Mouse (Mus musculus) liver, postnatal 0 days (tissue): ENCODE measurements at regions not wholly inside any gene's neighbourhood (a gene's known extent, or its start where the extent isn't known, plus 50 kb on each side); places are given as distances from the start of the nearest gene placed in this dataset.

Source experiments
- ATAC-seq: fragments of 200-750 bp; cut with Nextera tagmentation; 2 replicates; pipeline ENCODE4 v1.8.0; 2017; ENCODE audit warnings: mild to moderate bottlenecking, moderate library complexity
- DNase-seq: peaks from one replicate; pipeline ENCODE4 v3.0.0-alpha.2; 2016
- H3K27ac ChIP-seq: fragments of 300-500 bp; sonication (generic); 2 replicates; pipeline ENCODE4 v1.5.1; 2014; ENCODE audit warnings: antibody characterized with exemption, moderate library complexity, mild to moderate bottlenecking, low read depth
- H3K27me3 ChIP-seq: fragments of 300-500 bp; sonication (generic); 2 replicates; pipeline ENCODE4 v1.6.1; 2014; ENCODE audit warnings: low read length, control low read depth, mixed read lengths; ENCODE audit not compliant: insufficient read depth
- H3K36me3 ChIP-seq: fragments of 300-500 bp; sonication (generic); replicated peaks from 2 replicates; pipeline ENCODE4 v1.6.1; 2014; ENCODE audit warnings: mild to moderate bottlenecking, control low read depth, low read length, moderate library complexity, mixed read lengths; ENCODE audit not compliant: insufficient read depth
- H3K4me1 ChIP-seq: fragments of 300-500 bp; sonication (generic); 2 replicates; pipeline ENCODE4 v1.6.1; 2014; ENCODE audit warnings: antibody characterized with exemption, mild to moderate bottlenecking, control low read depth; ENCODE audit not compliant: insufficient read depth
- H3K4me2 ChIP-seq: fragments of 300-500 bp; sonication (generic); 2 replicates; pipeline ENCODE4 v1.6.1; 2014; ENCODE audit warnings: low read depth, mild to moderate bottlenecking, low read length, moderate library complexity, mixed read lengths
- H3K4me3 ChIP-seq: fragments of 300-500 bp; sonication (generic); 2 replicates; pipeline ENCODE4 v1.5.1; 2014; ENCODE audit warnings: low read depth, low read length
- H3K9ac ChIP-seq: fragments of 300-500 bp; sonication (generic); replicated peaks from 2 replicates; pipeline ENCODE4 v1.6.1; 2014; ENCODE audit warnings: mild to moderate bottlenecking, moderate library complexity
- H3K9me3 ChIP-seq: fragments of 300-500 bp; sonication (generic); 2 replicates; pipeline ENCODE4 v1.6.1; 2016; ENCODE audit warnings: mild to moderate bottlenecking, control low read depth, low read length, mixed read lengths
- CTCF ChIP-seq: sonication (generic); IDR thresholded peaks from 2 replicates; pipeline ENCODE4 v1.5.1; 2016; ENCODE audit warnings: antibody characterized with exemption, low read depth
- EP300 ChIP-seq: IDR thresholded peaks from 2 replicates; pipeline ENCODE4 v1.6.1; 2016; ENCODE audit warnings: antibody characterized with exemption, low read depth, mild to moderate bottlenecking
- WGBS: fragments of 180-500 bp; shearing (Covaris S2); extraction: QIAGEN DNeasy Blood & Tissue Kit; methylation state at CpG from one replicate; pipeline ENCODE4 v1.1.7; 2014; ENCODE audit not compliant: insufficient replicate concordance; 5-methylcytosine and 5-hydroxymethylcytosine counted together

DNA sequence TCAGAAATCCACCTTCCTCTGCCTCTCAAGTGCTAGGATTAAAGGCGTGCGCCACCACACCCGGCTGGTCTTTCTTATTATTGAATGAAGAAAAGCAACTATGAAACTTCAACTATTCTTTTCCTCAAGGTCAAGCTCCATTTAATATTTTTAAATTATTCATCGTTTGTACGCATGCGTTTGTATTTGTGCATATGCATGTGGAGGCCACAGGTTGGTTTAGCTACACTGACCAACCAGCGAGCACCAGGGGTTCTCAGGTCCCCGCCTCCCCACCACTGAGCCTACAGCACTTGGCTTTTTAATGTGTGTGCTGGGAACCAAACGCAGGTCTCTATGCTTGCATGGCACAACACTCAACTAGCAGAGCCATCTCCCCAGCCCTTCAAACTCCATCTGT lies 51.0 kb upstream of the Tmem252 start:
- TF ChIP-seq EP300 (no peak), CTCF (no peak)
- Histone ChIP-seq H3K36me3 (no peaks in the 10 kb centered on the region), H3K27ac (no peak overlapping the region), H3K4me2 (no peak overlapping the region), H3K9me3 (no peaks in the 10 kb centered on the region), H3K27me3 (no peaks in the 10 kb centered on the region), H3K9ac (no peak overlapping the region), H3K4me1 (no peaks in the 10 kb centered on the region), H3K4me3 (no peak overlapping the region)
- DNase-seq = no peak
- 86% methylated on average over 9 of the region's 9 CpGs for WGBS
- no peak for ATAC-seq

DNA sequence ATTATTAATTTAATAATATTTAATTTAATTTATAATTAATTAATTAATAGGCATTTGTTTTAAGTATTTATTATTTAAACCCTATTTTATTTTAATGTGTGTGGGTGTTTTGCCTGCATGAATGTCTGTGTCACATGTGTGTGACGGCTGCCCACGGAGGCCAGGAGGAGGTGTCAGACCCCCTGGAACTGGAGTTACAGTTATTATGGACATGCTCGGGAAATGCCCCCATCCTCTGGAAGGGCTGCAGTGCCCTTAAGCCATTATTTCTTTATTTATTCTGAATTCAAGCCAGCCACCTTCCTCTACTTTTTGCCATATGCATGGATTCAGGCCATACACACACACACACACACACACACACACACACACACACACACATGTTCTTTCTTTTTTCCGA lies 51.5 kb upstream of the Tmem252 start:
- H3K4me3 ChIP-seq = no peak overlapping the region
- H3K9me3 ChIP-seq = no peaks in the 10 kb centered on the region
- no peaks in the 10 kb centered on the region for H3K4me1 ChIP-seq
- no peak overlapping the region for H3K4me2 ChIP-seq
- ATAC-seq (no peak), DNase-seq (no peak)
- no peak overlapping the region for H3K9ac ChIP-seq
- 72% methylated on average over 4 of the region's 4 CpGs for WGBS
- H3K27ac ChIP-seq = no peak overlapping the region
- no peaks in the 10 kb centered on the region for H3K27me3 ChIP-seq
- no peak for TF ChIP-seq EP300
- TF ChIP-seq CTCF = no peak
- H3K36me3 ChIP-seq = no peaks in the 10 kb centered on the region

DNA sequence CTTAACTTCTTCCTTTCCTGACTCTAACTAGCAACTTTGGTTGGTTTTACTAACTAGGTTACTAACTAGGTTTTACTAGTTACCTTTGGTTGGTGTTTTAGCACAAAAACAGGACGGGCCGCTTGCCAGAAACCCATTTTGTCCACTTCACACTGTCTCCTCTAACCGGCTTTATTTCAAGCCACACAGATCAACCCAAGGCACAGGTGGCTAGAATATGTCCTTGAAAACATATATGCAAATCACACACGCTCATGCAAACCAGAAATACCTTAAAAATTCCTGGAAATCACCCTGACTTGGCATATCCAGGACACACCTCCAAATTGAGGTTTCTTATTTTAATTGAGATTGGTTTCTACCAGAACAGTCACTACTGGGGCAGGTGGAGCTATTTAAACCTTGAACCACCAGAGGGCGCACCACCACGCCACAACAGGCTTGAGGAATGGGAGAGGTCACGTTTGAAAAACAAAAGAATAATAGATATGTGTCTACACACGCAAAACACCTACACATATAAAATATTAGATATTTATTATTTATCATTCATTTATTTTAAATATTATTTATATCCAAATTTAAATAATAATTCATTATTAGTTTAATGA lies 52.1 kb upstream of the Tmem252 start:
- no peaks in the 10 kb centered on the region for H3K4me1 ChIP-seq
- H3K36me3 ChIP-seq = no peaks in the 10 kb centered on the region
- H3K9me3 ChIP-seq = no peaks in the 10 kb centered on the region
- no peak overlapping the region for H3K9ac ChIP-seq
- ATAC-seq = no peak
- no peak overlapping the region for H3K4me3 ChIP-seq
- WGBS = 28% methylated on average over 8 of the region's 8 CpGs
- TF ChIP-seq EP300 (no peak), CTCF (peak; percentile 89)
- DNase-seq = peak; percentile 82
- H3K4me2 ChIP-seq = no peak overlapping the region
- H3K27ac ChIP-seq = no peak overlapping the region
- no peaks in the 10 kb centered on the region for H3K27me3 ChIP-seq

DNA sequence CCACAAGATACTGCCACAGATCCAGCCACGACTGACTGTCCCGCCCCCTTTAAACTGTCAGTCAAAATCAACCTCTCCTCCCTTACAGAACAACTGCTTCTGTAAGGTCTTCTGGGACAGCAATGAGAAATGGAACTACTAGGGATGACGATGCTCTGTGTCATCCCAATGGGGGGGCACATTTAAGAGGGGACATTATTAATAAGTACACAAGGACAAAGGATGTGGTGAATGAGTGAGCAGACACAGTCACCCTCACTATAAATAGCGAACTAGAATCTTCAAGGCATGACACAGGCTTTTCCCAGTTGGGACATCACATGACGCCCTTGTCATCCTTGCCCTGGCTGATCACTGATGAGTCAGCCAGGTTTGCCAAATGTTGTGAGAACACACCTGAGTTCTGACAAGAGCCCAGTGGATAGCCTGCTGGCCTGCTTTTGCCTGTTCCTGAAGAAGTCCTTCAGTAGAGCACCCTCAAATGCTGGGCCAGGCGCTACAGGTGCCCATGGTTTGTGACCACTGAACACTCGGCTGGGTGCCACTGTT lies 58.0 kb upstream of the Tmem252 start:
- no peak for TF ChIP-seq CTCF
- no peak for TF ChIP-seq EP300
- Histone ChIP-seq H3K9me3 (no peaks in the 10 kb centered on the region), H3K4me1 (no peaks in the 10 kb centered on the region), H3K4me3 (no peak overlapping the region), H3K27ac (no peak overlapping the region), H3K27me3 (no peaks in the 10 kb centered on the region), H3K36me3 (no peaks in the 10 kb centered on the region), H3K4me2 (no peak overlapping the region), H3K9ac (no peak overlapping the region)
- ATAC-seq = no peak
- WGBS = 65% methylated on average over 7 of the region's 7 CpGs
- DNase-seq = no peak

DNA sequence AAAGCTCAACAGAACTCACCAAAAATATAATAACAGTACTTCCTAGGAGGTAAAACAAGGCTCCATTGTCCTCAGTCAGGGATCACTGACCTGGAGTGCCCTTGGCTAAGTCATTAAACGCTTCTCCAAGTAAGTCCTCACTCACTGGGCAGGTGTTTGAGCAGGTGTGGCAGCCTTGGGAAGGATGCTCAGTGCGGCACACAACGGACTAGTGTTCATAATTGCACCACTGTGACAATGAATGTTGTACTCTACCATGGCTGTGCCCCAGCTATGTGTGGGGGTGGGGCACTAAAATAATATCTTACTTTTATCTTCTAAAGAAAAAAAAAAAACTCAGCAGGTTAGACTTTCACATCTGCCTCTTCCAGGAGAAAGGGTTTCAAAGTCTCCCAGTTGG lies 52.2 kb upstream of the Pip5k1b start:
- H3K36me3 ChIP-seq = no peaks in the 10 kb centered on the region
- H3K4me1 ChIP-seq = no peaks in the 10 kb centered on the region
- TF ChIP-seq EP300 = no peak
- no peak for TF ChIP-seq CTCF
- no peaks in the 10 kb centered on the region for H3K9me3 ChIP-seq
- no peak overlapping the region for H3K27ac ChIP-seq
- WGBS = 70% methylated on average over 3 of the region's 3 CpGs
- no peak overlapping the region for H3K4me3 ChIP-seq
- no peaks in the 10 kb centered on the region for H3K27me3 ChIP-seq
- no peak for DNase-seq
- no peak overlapping the region for H3K9ac ChIP-seq
- no peak overlapping the region for H3K4me2 ChIP-seq
- no peak for ATAC-seq

DNA sequence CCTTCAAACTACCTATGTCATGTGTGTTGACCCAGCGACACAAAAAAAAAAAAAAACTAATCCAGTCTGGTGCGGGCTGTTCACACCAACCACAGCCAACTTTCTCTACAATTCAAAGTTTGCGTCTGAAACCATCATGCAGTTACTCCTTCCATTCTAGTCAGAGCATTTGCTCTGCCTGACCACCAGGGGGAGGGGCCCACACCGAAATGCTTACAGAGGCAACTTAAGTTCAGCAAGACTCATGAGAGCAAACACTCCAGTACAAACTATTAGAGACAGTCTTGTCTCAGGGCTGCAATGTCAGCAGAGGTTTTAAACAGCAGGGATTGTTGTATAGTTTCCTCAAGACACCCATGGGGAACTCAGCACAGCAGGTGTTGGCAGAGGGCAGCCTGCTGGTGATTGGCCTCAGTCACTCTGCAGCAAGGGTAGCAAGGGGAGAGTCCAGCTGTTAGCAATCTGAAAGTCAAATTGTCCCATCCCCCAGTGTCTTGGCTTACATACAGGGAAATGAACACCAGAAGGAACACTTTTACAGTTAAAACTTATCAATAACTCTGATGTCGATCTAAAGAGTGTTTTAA lies 50.8 kb upstream of the Pip5k1b start:
- TF ChIP-seq CTCF = peak; percentile 71
- TF ChIP-seq EP300 = no peak
- WGBS = 76% methylated on average over 5 of the region's 5 CpGs
- ATAC-seq (no peak), DNase-seq (peak; percentile 29)
- Histone ChIP-seq H3K4me1 (no peaks in the 10 kb centered on the region), H3K4me3 (no peak overlapping the region), H3K36me3 (no peaks in the 10 kb centered on the region), H3K27ac (no peak overlapping the region), H3K9ac (no peak overlapping the region), H3K9me3 (no peaks in the 10 kb centered on the region), H3K27me3 (no peaks in the 10 kb centered on the region), H3K4me2 (no peak overlapping the region)
